Mouse (Mus musculus) forebrain, embryonic 10.5 days (tissue): ENCODE measurements around the gene Inhbc. TPM values are rescaled to one million over a fixed set of nuclear protein-coding genes. Genes with fewer than 3 reads are reported as not detected.

Source experiments
- polyA plus RNA-seq: library from polyadenylated mRNA; unstranded; fragments of >200 nt; fragmentation: Nextera tagmentation; extraction: Ambion mirVana; gene quantifications from 2 replicates; pipeline ENCODE4 v1.2.1, GENCODE M21; 2016

Gene Inhbc
- polyA plus RNA-seq, 1 experiment from 2014 or later: not detected

Other genes with a start within 250 kb of the Inhbc start
- gene Os9, start 249.3 kb downstream of the Inhbc start, polyA plus RNA-seq: 54.2 and 57.6 TPM in 2 replicates
- 4.0 and 5.0 TPM in 2 replicates for gene B4galnt1, start 205.2 kb downstream of the Inhbc start, polyA plus RNA-seq
- 1.9 and 2.0 TPM in 2 replicates for gene Slc26a10, start 189.8 kb downstream of the Inhbc start, polyA plus RNA-seq
- gene Arhgef25, start 180.3 kb downstream of the Inhbc start, polyA plus RNA-seq: 23.7 and 25.7 TPM in 2 replicates
- 106 and 108 TPM in 2 replicates for gene Dtx3, start 174.7 kb downstream of the Inhbc start, polyA plus RNA-seq
- 21.3 and 21.4 TPM in 2 replicates for gene Pip4k2c, start 158.8 kb downstream of the Inhbc start, polyA plus RNA-seq
- 6.6 and 7.9 TPM in 2 replicates for gene Kif5a, start 107.1 kb downstream of the Inhbc start, polyA plus RNA-seq
- 192 and 206 TPM in 2 replicates for gene Dctn2, start 104.1 kb downstream of the Inhbc start, polyA plus RNA-seq
- gene Mbd6, start 81.4 kb downstream of the Inhbc start, polyA plus RNA-seq: 9.1 and 11.4 TPM in 2 replicates
- 191 and 202 TPM in 2 replicates for gene Mars, start 58.6 kb downstream of the Inhbc start, polyA plus RNA-seq
- gene Arhgap9, start 48.5 kb downstream of the Inhbc start, polyA plus RNA-seq: 1.5 and 1.7 TPM in 2 replicates
- gene Gli1, start 28.5 kb downstream of the Inhbc start, polyA plus RNA-seq: 7.0 and 7.9 TPM in 2 replicates
- gene Inhbe, start 16.0 kb downstream of the Inhbc start, polyA plus RNA-seq: 0.04 TPM in 1 of 2 replicates, not detected in the other
- 27.2 and 27.8 TPM in 2 replicates for gene R3hdm2, start 9.9 kb upstream of the Inhbc start, polyA plus RNA-seq
- gene Stac3, start 131.3 kb upstream of the Inhbc start, polyA plus RNA-seq: 0.30 and 0.41 TPM in 2 replicates
- gene Ndufa4l2, start 144.5 kb upstream of the Inhbc start, polyA plus RNA-seq: 2.6 and 2.9 TPM in 2 replicates
- gene Shmt2, start 152.0 kb upstream of the Inhbc start, polyA plus RNA-seq: 124 and 129 TPM in 2 replicates
- 3.0 and 9.5 TPM in 2 replicates for gene Nxph4, start 164.1 kb upstream of the Inhbc start, polyA plus RNA-seq